Mouse (Mus musculus): Measurements from ENCODE around the gene Marco.

- no peak for TF ChIP-seq RCOR1 (conservative IDR thresholded peaks at IDR 0.05; ENCODE audit: low read depth, low read length)
- no peak for TF ChIP-seq E2F4 (IDR thresholded peaks at IDR 0.05; ENCODE audit: insufficient replicate concordance, low read depth, low read length)
- no peak for TF ChIP-seq MAFK (IDR thresholded peaks at IDR 0.05; ENCODE audit: insufficient replicate concordance, low read length)
- no peak for TF ChIP-seq POLR2A (IDR thresholded peaks at IDR 0.05; ENCODE audit: low read depth, low read length)
- TF ChIP-seq TBP (conservative IDR thresholded peaks at IDR 0.05; ENCODE audit: low read depth, low read length): no peak
- no peak for TF ChIP-seq ZC3H11A (IDR thresholded peaks at IDR 0.05; ENCODE audit: low read depth, low read length)
- no peak for TF ChIP-seq MAX (IDR thresholded peaks at IDR 0.05; ENCODE audit: low read length)
- no peak for TF ChIP-seq JUN (IDR thresholded peaks at IDR 0.05; ENCODE audit: insufficient read depth, low read depth, low read length)
- TF ChIP-seq EP300 (IDR thresholded peaks at IDR 0.05; ENCODE audit: low read length): no peak
- no peak for TF ChIP-seq ELF1 (IDR thresholded peaks at IDR 0.05; ENCODE audit: low read depth, low read length)
- TF ChIP-seq BHLHE40 (IDR thresholded peaks at IDR 0.05; ENCODE audit: low read depth, low read length): no peak
- TF ChIP-seq CTCF (conservative IDR thresholded peaks at IDR 0.05 in 1 of 2, IDR thresholded peaks at IDR 0.05 in 1 of 2; ENCODE audit: low read depth in 2 of 2, low read length in 2 of 2): no peak
- TF ChIP-seq CHD1 (IDR thresholded peaks at IDR 0.05; ENCODE audit: low read depth, low read length): no peak
- no peak for TF ChIP-seq USF1 (IDR thresholded peaks at IDR 0.05; ENCODE audit: low read depth, low read length)
Measured at GRCm38 (mm10) chr1:120425587-120425986, 79.2 kb downstream of the Marco start.
